Mouse (Mus musculus) frontal cortex, postnatal 36 days (tissue): ENCODE measurements around the gene Uhmk1.
"Not testable (repeated sequence)": the region's sequence is repeated elsewhere in the genome, so short reads cannot be mapped to it uniquely, and the experiment has no call there.

Source experiments
- DNase-seq, 2 experiments: peaks; one replicate each; pipeline ENCODE4 v3.0.0; 2022; ENCODE audit warnings: low spot score in 2 of 2

Gene Uhmk1

GRCm38 (mm10) chr1:170214757-170215522, at the start of gene Uhmk1:
Gene Uhmk1 (minus strand): TSS chr1:170215397.
- peak; percentile 87 to 89 for DNase-seq

GRCm38 (mm10) chr1:170255560-170255910, 40.3 kb upstream of the Uhmk1 start:
- peak; percentile 85 to 88 for DNase-seq

- DNase-seq = no peak
These were observed 39.8 kb upstream of the Uhmk1 start for GRCm38 (mm10) chr1:170254893-170255559.

- peak in 1 of 2 experiments; percentile 12 for DNase-seq
These were observed 29.8 kb upstream of the Uhmk1 start for GRCm38 (mm10) chr1:170245016-170245415.

- DNase-seq = not testable (repeated sequence)
These were observed 17.5 kb upstream of the Uhmk1 start, which contains the start of gene Sh2d1b2 for GRCm38 (mm10) chr1:170232688-170233087. Gene Sh2d1b2 (plus strand): TSS chr1:170232749.

GRCm38 (mm10) chr1:170223276-170223675, 8.1 kb upstream of the Uhmk1 start:
- no peak for DNase-seq

- no peak for DNase-seq
These were observed 5.2 kb upstream of the Uhmk1 start for GRCm38 (mm10) chr1:170220351-170220750.

- peak in 1 of 2 experiments; percentile 36 for DNase-seq
These were observed 3.1 kb upstream of the Uhmk1 start for GRCm38 (mm10) chr1:170218091-170218884.

- no peak for DNase-seq
These were observed 393 bp upstream of the Uhmk1 start for GRCm38 (mm10) chr1:170215590-170215989.

- no peak for DNase-seq
These were observed 827 bp downstream of the Uhmk1 start for GRCm38 (mm10) chr1:170214383-170214756.

- DNase-seq = no peak
These were observed 1.9 kb downstream of the Uhmk1 start for GRCm38 (mm10) chr1:170213181-170213879.

GRCm38 (mm10) chr1:170206395-170206794, 8.8 kb downstream of the Uhmk1 start:
- DNase-seq = no peak

- DNase-seq = no peak
These were observed 14.8 kb downstream of the Uhmk1 start for GRCm38 (mm10) chr1:170200379-170200778.

GRCm38 (mm10) chr1:170196211-170196610, 19.0 kb downstream of the Uhmk1 start:
- DNase-seq = no peak

- DNase-seq = no peak
These were observed 23.3 kb downstream of the Uhmk1 start for GRCm38 (mm10) chr1:170191925-170192324.

GRCm38 (mm10) chr1:170190225-170190624, 25.0 kb downstream of the Uhmk1 start:
- no peak for DNase-seq

GRCm38 (mm10) chr1:170188601-170189000, 26.6 kb downstream of the Uhmk1 start:
- DNase-seq = peak; percentile 15 to 33

- peak; percentile 24 to 59 for DNase-seq
These were observed 28.7 kb downstream of the Uhmk1 start for GRCm38 (mm10) chr1:170186531-170186930.

- DNase-seq = no peak
These were observed 30.1 kb downstream of the Uhmk1 start for GRCm38 (mm10) chr1:170185137-170185536.

GRCm38 (mm10) chr1:170182706-170183105, 32.5 kb downstream of the Uhmk1 start:
- no peak for DNase-seq

GRCm38 (mm10) chr1:170176661-170177239, 38.4 kb downstream of the Uhmk1 start:
- no peak for DNase-seq
